Mouse (Mus musculus) embryonic fibroblast, embryonic 13.5 days (primary cell): ENCODE measurements around the gene Rsph14. TPM values are rescaled to one million over a fixed set of nuclear protein-coding genes. Genes with fewer than 3 reads are reported as not detected.

Experiments
- H3K27ac ChIP-seq: 2 replicates; pipeline ENCODE4 v1.5.1; 2012; ENCODE audit warnings: low read length, control low read depth, inconsistent platforms; ENCODE audit not compliant: insufficient read depth
- H3K4me1 ChIP-seq: 2 replicates; pipeline ENCODE4 v1.6.1; 2011; ENCODE audit warnings: low read length; ENCODE audit not compliant: control insufficient read depth, insufficient read depth
- H3K4me3 ChIP-seq: 2 replicates; pipeline ENCODE4 v1.5.1; 2011; ENCODE audit warnings: mild to moderate bottlenecking, control low read depth, low read length; ENCODE audit not compliant: insufficient read depth
- CTCF ChIP-seq: IDR thresholded peaks from 2 replicates; pipeline ENCODE4 v1.5.1; 2011; ENCODE audit warnings: mild to moderate bottlenecking, control low read depth, low read length, moderate library complexity, borderline replicate concordance; ENCODE audit not compliant: insufficient read depth
- POLR2A ChIP-seq: IDR thresholded peaks from 2 replicates; pipeline ENCODE4 v1.6.1; 2011; ENCODE audit warnings: low read depth, mild to moderate bottlenecking, control low read depth, low read length, moderate library complexity
- polyA plus RNA-seq: library from polyadenylated mRNA; stranded (reverse); fragments of >200 nt; gene quantifications from 2 replicates; pipeline ENCODE4 v1.2.4, GENCODE M21; 2011; ENCODE audit warnings: low read depth; ENCODE audit not compliant: missing spikeins, insufficient read length

Rsph14 gene
- polyA plus RNA-seq, 1 experiment: not detected

DNA sequence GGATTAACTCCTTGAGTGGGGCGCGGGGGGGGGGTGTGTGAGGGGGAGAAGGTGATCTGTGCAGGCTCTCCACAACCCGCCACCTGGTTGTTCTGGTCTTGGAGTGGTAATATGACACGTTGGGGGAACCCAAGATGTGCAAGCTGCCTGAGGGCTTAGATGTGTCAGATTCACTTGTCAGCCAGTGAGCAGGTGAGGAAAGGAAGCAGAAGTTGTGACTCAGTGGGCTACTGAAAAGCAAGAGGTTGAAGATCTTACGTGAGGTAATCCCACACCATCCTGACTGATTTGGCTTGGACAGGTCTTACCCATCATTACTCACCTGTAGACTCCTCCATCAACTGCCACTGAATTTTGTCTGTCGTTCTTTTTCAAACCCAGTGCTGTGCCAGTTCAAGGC lies 30.2 kb upstream of the Rsph14 start:
- peak overlapping the region; percentile 82 for H3K4me3 ChIP-seq
- TF ChIP-seq POLR2A: no peak
- TF ChIP-seq CTCF: no peak
- no peak overlapping the region for H3K27ac ChIP-seq
- peaks cover 12% of the 10 kb centered on the region for H3K4me1 ChIP-seq

GRCm38 (mm10) chr10:75062189-75062561 lies 29.8 kb upstream of the Rsph14 start:
- Histone ChIP-seq H3K27ac (no peak overlapping the region), H3K4me1 (peaks cover 12% of the 10 kb centered on the region), H3K4me3 (peak overlapping the region; percentile 82)
- TF ChIP-seq CTCF (no peak), POLR2A (no peak)

DNA sequence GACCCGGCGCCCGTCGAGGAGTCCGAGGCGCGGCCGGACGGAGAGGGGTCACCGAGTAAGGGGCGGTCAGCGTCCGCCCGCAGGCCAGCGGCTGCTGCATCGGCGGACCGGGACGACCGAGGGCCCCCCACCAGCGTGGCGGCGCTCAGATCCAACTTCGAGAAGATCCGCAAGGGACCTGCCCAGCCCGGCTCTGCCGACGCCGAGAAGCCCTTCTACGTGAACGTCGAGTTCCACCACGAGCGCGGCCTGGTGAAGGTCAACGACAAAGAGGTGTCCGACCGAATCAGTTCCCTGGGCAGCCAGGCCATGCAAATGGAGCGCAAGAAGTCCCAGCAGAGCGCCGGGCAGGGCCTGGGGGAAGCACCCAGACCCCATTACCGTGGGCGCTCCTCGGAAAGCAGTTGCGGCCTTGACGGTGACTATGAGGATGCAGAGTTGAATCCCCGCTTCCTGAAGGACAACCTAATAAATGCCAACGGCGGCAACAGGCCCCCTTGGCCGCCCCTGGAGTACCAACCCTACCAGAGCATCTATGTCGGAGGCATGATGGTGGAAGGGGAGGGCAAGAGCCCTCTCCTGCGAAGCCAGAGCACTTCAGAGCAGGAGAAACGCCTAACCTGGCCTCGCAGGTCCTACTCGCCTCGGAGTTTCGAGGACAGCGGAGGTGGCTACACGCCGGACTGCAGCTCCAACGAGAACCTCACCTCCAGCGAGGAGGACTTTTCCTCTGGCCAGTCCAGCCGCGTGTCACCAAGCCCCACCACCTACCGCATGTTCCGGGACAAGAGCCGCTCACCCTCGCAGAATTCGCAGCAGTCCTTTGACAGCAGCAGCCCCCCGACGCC lies 29.2 kb upstream of the Rsph14 start:
- Histone ChIP-seq H3K4me3 (peak overlapping the region; percentile 82), H3K4me1 (peaks cover 9% of the 10 kb centered on the region), H3K27ac (no peak overlapping the region)
- TF ChIP-seq CTCF: no peak

- Histone ChIP-seq H3K27ac (no peak overlapping the region), H3K4me1 (peaks cover 9% of the 10 kb centered on the region), H3K4me3 (peak overlapping the region; percentile 82)
- no peak for TF ChIP-seq CTCF
- no peak for TF ChIP-seq POLR2A
These were observed 28.5 kb upstream of the Rsph14 start for GRCm38 (mm10) chr10:75060843-75061235.

- TF ChIP-seq CTCF (no peak), POLR2A (peak; percentile 78)
- Histone ChIP-seq H3K4me1 (peaks cover 9% of the 10 kb centered on the region), H3K4me3 (peak within 1 kb of the TSS; percentile 82), H3K27ac (no peak within 1 kb of the TSS)
These were observed 27.9 kb upstream of the Rsph14 start, which contains the start of gene Bcr for GRCm38 (mm10) chr10:75060217-75060842. Gene Bcr (plus strand): TSS chr10:75060592.

DNA sequence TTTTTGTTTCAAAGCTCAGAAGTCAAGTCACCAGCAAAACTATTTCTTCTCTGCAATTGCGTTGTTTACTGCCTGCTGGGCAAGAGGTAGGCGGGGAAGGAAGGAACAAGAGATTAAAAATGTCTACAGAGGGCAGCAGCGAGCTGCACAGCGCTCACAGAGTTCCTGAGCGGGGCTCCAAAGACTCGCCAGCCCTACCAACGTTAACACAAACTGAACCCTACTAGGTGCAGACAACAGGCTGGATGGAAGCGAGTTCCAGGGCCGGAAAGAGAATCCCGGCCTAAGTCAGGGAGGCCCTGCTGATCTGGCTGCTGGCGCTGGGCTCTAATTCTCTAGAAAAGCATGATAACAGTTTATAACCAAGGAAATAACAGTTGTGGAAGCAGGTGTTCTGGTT lies 27.0 kb upstream of the Rsph14 start:
- peaks cover 9% of the 10 kb centered on the region for H3K4me1 ChIP-seq
- H3K4me3 ChIP-seq: no peak overlapping the region
- no peak overlapping the region for H3K27ac ChIP-seq
- TF ChIP-seq CTCF (peak; percentile 75), POLR2A (no peak)

GRCm38 (mm10) chr10:75058761-75059395 lies 26.5 kb upstream of the Rsph14 start:
- Histone ChIP-seq H3K4me1 (peaks cover 9% of the 10 kb centered on the region), H3K27ac (no peak overlapping the region), H3K4me3 (no peak overlapping the region)
- TF ChIP-seq POLR2A: no peak
- no peak for TF ChIP-seq CTCF

- H3K27ac ChIP-seq: no peak overlapping the region
- TF ChIP-seq POLR2A: no peak
- TF ChIP-seq CTCF: no peak
These were observed 25.9 kb upstream of the Rsph14 start for GRCm38 (mm10) chr10:75058336-75058735.

DNA sequence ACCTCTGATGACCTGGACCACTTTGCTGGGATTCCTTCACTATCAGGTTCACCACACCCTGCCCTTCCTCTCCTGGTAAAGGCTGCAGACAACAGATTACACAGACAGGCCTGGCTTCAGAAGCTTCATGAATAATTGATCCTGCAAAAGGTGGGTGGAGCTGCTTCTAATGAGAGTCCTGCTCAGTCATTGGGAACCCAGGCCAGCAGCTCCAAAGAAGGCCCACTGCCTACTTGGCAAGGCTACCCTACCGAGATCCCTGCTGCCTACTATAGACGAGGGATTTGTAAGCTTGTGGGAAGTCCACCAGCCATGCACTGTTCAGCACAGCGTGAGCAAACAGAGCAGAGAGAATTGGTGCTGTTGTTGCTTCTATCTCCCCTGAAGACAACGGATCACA lies 23.9 kb upstream of the Rsph14 start:
- H3K27ac ChIP-seq: no peak overlapping the region
- H3K4me1 ChIP-seq: no peaks in the 10 kb centered on the region; the same call in 1 of the 2 replicates
- H3K4me3 ChIP-seq: no peak overlapping the region
- TF ChIP-seq CTCF (no peak), POLR2A (no peak)

More at GRCm38 (mm10) chr10:75058336-75058735, 25.9 kb upstream of the Rsph14 start:
- no peak overlapping the region for H3K4me3 ChIP-seq
- H3K4me1 ChIP-seq: peaks cover 6% of the 10 kb centered on the region; the same call in 1 of the 2 replicates
